26 mouse cellular contexts compared by ENCODE assay signal in genomic region chr2:171640478-171640877, GRCm38 (mm10).
DNase-seq lines count a peak whose midpoint lies in the region; ATAC-seq lines count a peak whose summit lies in the region.
"Had no signal": no experiment of that assay in that cellular context is flagged by ENCODE, and none has a peak within 500 bp of the region (broad histone marks: within the 10 kb centered on the region; RNA-seq: fewer than 3 reads in every experiment).

No protein-coding gene starts in this region.

- ATAC-seq in midbrain, embryonic 16.5 days: peak; percentile 39; the same call in 1 of the 2 replicates
- no peak; the same call in 1 of the 2 replicates for ATAC-seq in midbrain, embryonic 15.5 days (replicated peaks)

- H3K9me3 ChIP-seq in midbrain, embryonic 16.5 days (replicated peaks; ENCODE audit: control insufficient read depth, low read length, poor library complexity, severe bottlenecking): no peaks in the 10 kb centered on the region
- no peaks in the 10 kb centered on the region for H3K9me3 ChIP-seq in midbrain, embryonic 15.5 days
- H3K9me3 ChIP-seq: embryonic facial prominence, embryonic 13.5 days; forebrain, embryonic 12.5 days; hindbrain, embryonic 15.5 days; limb, embryonic 12.5 days; neural tube, embryonic 13.5 days had no signal

- H3K36me3 ChIP-seq in midbrain, embryonic 16.5 days (ENCODE audit: control insufficient read depth, insufficient read depth, low read length): no peaks in the 10 kb centered on the region
- H3K36me3 ChIP-seq in midbrain, embryonic 15.5 days (replicated peaks): no peaks in the 10 kb centered on the region
- H3K36me3 ChIP-seq: embryonic facial prominence, embryonic 13.5 days; forebrain, embryonic 12.5 days; hindbrain, embryonic 15.5 days; limb, embryonic 12.5 days; liver, embryonic 13.5 days; neural tube, embryonic 13.5 days had no signal

- no peak overlapping the region for H3K9ac ChIP-seq in midbrain, embryonic 16.5 days (ENCODE audit: low read depth, low read length)
- no peak overlapping the region for H3K9ac ChIP-seq in midbrain, embryonic 15.5 days
- H3K9ac ChIP-seq: embryonic facial prominence, embryonic 13.5 days; forebrain, embryonic 12.5 days; hindbrain, embryonic 15.5 days; limb, embryonic 12.5 days; liver, embryonic 13.5 days; neural tube, embryonic 13.5 days had no signal

- H3K4me3 ChIP-seq in midbrain, embryonic 16.5 days (ENCODE audit: low read depth, low read length): no peak overlapping the region
- no peak overlapping the region for H3K4me3 ChIP-seq in midbrain, embryonic 15.5 days
- H3K4me3 ChIP-seq: embryonic facial prominence, embryonic 13.5 days; erythroblast, embryonic 14.5 days; forebrain, embryonic 12.5 days; hindbrain, embryonic 15.5 days; limb, embryonic 12.5 days; liver, embryonic 13.5 days; myocyte; neural tube, embryonic 13.5 days had no signal

- 54% methylated on average over 9 of the region's 9 CpGs for WGBS in midbrain, embryonic 16.5 days
- 49% methylated on average over 9 of the region's 9 CpGs for WGBS in midbrain, embryonic 15.5 days

- DNase-seq in kidney, adult 9 months: peak; percentile 22
- no peak for DNase-seq in kidney, adult 8-10 months
- DNase-seq in kidney, postnatal 25 days: peak; percentile 8 to 40
- DNase-seq in adrenal gland, adult 2 months: no peak
- no peak for DNase-seq in thymus, adult 18-20 months
- DNase-seq: adrenal gland, postnatal 10 days; cerebellum, adult 8-10 months; cerebellum, postnatal 36 days; embryo, embryonic 11 days; layer of hippocampus, postnatal 36 days; liver, embryonic 13.5 days; midbrain, embryonic 14.5 days; retina, postnatal 1 day; right cerebral cortex, postnatal 25 days; spleen, adult 18-20 months; thymus, postnatal 25 days had no signal

- H3K4me1 ChIP-seq in midbrain, embryonic 16.5 days (ENCODE audit: control insufficient read depth, insufficient read depth, low read length): peaks cover 6% of the 10 kb centered on the region; the same call in 1 of the 2 replicates
- peaks cover 20% of the 10 kb centered on the region for H3K4me1 ChIP-seq in midbrain, embryonic 15.5 days
- H3K4me1 ChIP-seq: hindbrain, embryonic 15.5 days; liver, embryonic 13.5 days had no signal

- H3K27me3 ChIP-seq in midbrain, embryonic 16.5 days (ENCODE audit: control insufficient read depth, insufficient read depth, low read depth, low read length): no peaks in the 10 kb centered on the region
- H3K27me3 ChIP-seq in midbrain, embryonic 15.5 days (replicated peaks): no peaks in the 10 kb centered on the region
- H3K27me3 ChIP-seq: embryonic facial prominence, embryonic 13.5 days; forebrain, embryonic 12.5 days; hindbrain, embryonic 15.5 days; liver, embryonic 13.5 days; neural tube, embryonic 13.5 days had no signal

- no peak overlapping the region for H3K4me2 ChIP-seq in midbrain, embryonic 16.5 days (ENCODE audit: low read length)
- no peak overlapping the region for H3K4me2 ChIP-seq in midbrain, embryonic 15.5 days
- H3K4me2 ChIP-seq: embryonic facial prominence, embryonic 13.5 days; forebrain, embryonic 12.5 days; heart, embryonic 11.5 days; hindbrain, embryonic 15.5 days; limb, embryonic 12.5 days; liver, embryonic 13.5 days; neural tube, embryonic 13.5 days had no signal

- no peak overlapping the region for H3K27ac ChIP-seq in midbrain, embryonic 16.5 days (ENCODE audit: low read length)
- H3K27ac ChIP-seq in midbrain, embryonic 15.5 days: no peak overlapping the region
- H3K27ac ChIP-seq: embryonic facial prominence, embryonic 13.5 days; forebrain, embryonic 12.5 days; hindbrain, embryonic 15.5 days; limb, embryonic 12.5 days; liver, embryonic 13.5 days; neural tube, embryonic 13.5 days had no signal

Comparison
In these comparisons a context has a peak if more than half of its experiments do, and no peak if none do; other contexts are left out.
1. DNase-seq: peak in kidney, adult 9 months (single experiment) and kidney, postnatal 25 days (2 of 2); none in kidney, adult 8-10 months (0 of 2), adrenal gland, adult 2 months (single experiment) and thymus, adult 18-20 months (0 of 2).